Mouse (Mus musculus): ENCODE measurements around the gene Adap2.
A peak's percentile ranks its signal among the peaks of the same experiment; 100 is the strongest.
"Not testable (repeated sequence)": the region's sequence is repeated elsewhere in the genome, so short reads cannot be mapped to it uniquely, and the experiment has no call there.

Gene Adap2

GRCm38 (mm10) chr11:80163362-80164116, 9.6 kb downstream of the Adap2 start:
- DNase-seq, result no peak

GRCm38 (mm10) chr11:80164224-80164623, 10.3 kb downstream of the Adap2 start:
- DNase-seq, result no peak

- no peak for DNase-seq
Observed at GRCm38 (mm10) chr11:80168121-80168520, 14.2 kb downstream of the Adap2 start.

- no peak for DNase-seq
Observed at GRCm38 (mm10) chr11:80168611-80169249, 14.8 kb downstream of the Adap2 start.

- no peak for DNase-seq
Observed at GRCm38 (mm10) chr11:80169629-80170028, 15.7 kb downstream of the Adap2 start.

GRCm38 (mm10) chr11:80170351-80170750, 16.4 kb downstream of the Adap2 start:
- no peak for DNase-seq

GRCm38 (mm10) chr11:80171884-80172283, 18.0 kb downstream of the Adap2 start:
- no peak for DNase-seq

GRCm38 (mm10) chr11:80173963-80174670, 20.2 kb downstream of the Adap2 start:
- DNase-seq, result no peak

GRCm38 (mm10) chr11:80176911-80177895, 23.3 kb downstream of the Adap2 start:
- DNase-seq, result no peak

- DNase-seq, result no peak
Observed at GRCm38 (mm10) chr11:80178316-80178715, 24.4 kb downstream of the Adap2 start.

- no peak for DNase-seq
Observed at GRCm38 (mm10) chr11:80181021-80181749, 27.3 kb downstream of the Adap2 start.

GRCm38 (mm10) chr11:80183054-80183704, 29.3 kb downstream of the Adap2 start:
- not testable (repeated sequence) for DNase-seq

- DNase-seq, result peak; percentile 84
Observed at GRCm38 (mm10) chr11:80183705-80184255, 29.9 kb downstream of the Adap2 start, which contains the start of gene Rnf135. Gene Rnf135 (plus strand): TSS chr11:80183851.

- no peak for DNase-seq
Observed at GRCm38 (mm10) chr11:80184531-80185071, 30.7 kb downstream of the Adap2 start.

GRCm38 (mm10) chr11:80185441-80185976, 31.6 kb downstream of the Adap2 start:
- DNase-seq, result not testable (repeated sequence)

- no peak for DNase-seq
Observed at GRCm38 (mm10) chr11:80190280-80190679, 36.4 kb downstream of the Adap2 start.

GRCm38 (mm10) chr11:80193827-80194226, 39.9 kb downstream of the Adap2 start:
- DNase-seq, result no peak

GRCm38 (mm10) chr11:80196351-80196750, 42.4 kb downstream of the Adap2 start:
- no peak for DNase-seq

- DNase-seq, result no peak
Observed at GRCm38 (mm10) chr11:80199316-80199715, 45.4 kb downstream of the Adap2 start.

GRCm38 (mm10) chr11:80199773-80200172, 45.9 kb downstream of the Adap2 start:
- DNase-seq, result no peak
